Mouse (Mus musculus) skeletal muscle tissue, adult 2 months (tissue): ENCODE measurements around the gene Habp4.

Experiments
- DNase-seq: peaks from one replicate; pipeline ENCODE4 v3.0.0-alpha.2; 2012; ENCODE audit warnings: low read depth, low spot score

Habp4 gene

GRCm38 (mm10) chr13:64178000-64178399 lies 16.4 kb downstream of the Habp4 start:
- no peak for DNase-seq

GRCm38 (mm10) chr13:64178746-64179652 lies 17.4 kb downstream of the Habp4 start:
- DNase-seq: no peak

GRCm38 (mm10) chr13:64180300-64180699 lies 18.7 kb downstream of the Habp4 start:
- no peak for DNase-seq

GRCm38 (mm10) chr13:64180888-64181287 lies 19.3 kb downstream of the Habp4 start:
- peak; percentile 26 for DNase-seq

GRCm38 (mm10) chr13:64182091-64182490 lies 20.5 kb downstream of the Habp4 start:
- DNase-seq: peak; percentile 16

GRCm38 (mm10) chr13:64183583-64183982 lies 22.0 kb downstream of the Habp4 start:
- no peak for DNase-seq

- no peak for DNase-seq
Measured at GRCm38 (mm10) chr13:64184361-64184760, 22.7 kb downstream of the Habp4 start.

GRCm38 (mm10) chr13:64185176-64185575 lies 23.6 kb downstream of the Habp4 start:
- DNase-seq: no peak

GRCm38 (mm10) chr13:64185586-64185985 lies 24.0 kb downstream of the Habp4 start:
- DNase-seq: no peak

- DNase-seq: no peak
Measured at GRCm38 (mm10) chr13:64186516-64186915, 24.9 kb downstream of the Habp4 start.

- no peak for DNase-seq
Measured at GRCm38 (mm10) chr13:64187065-64187464, 25.4 kb downstream of the Habp4 start.

GRCm38 (mm10) chr13:64197899-64198298 lies 36.3 kb downstream of the Habp4 start:
- no peak for DNase-seq

- DNase-seq: no peak
Measured at GRCm38 (mm10) chr13:64198310-64198709, 36.7 kb downstream of the Habp4 start.

GRCm38 (mm10) chr13:64200911-64201310 lies 39.3 kb downstream of the Habp4 start:
- DNase-seq: no peak

- no peak for DNase-seq
Measured at GRCm38 (mm10) chr13:64204726-64205125, 43.1 kb downstream of the Habp4 start.

GRCm38 (mm10) chr13:64205186-64205585 lies 43.6 kb downstream of the Habp4 start:
- no peak for DNase-seq

GRCm38 (mm10) chr13:64208146-64208545 lies 46.5 kb downstream of the Habp4 start:
- DNase-seq: no peak

- no peak for DNase-seq
Measured at GRCm38 (mm10) chr13:64211995-64212603, 50.5 kb downstream of the Habp4 start.

GRCm38 (mm10) chr13:64214891-64215290 lies 53.3 kb downstream of the Habp4 start:
- no peak for DNase-seq

- no peak for DNase-seq
Measured at GRCm38 (mm10) chr13:64225738-64226137, 64.1 kb downstream of the Habp4 start.

GRCm38 (mm10) chr13:64226725-64227124 lies 65.1 kb downstream of the Habp4 start:
- DNase-seq: no peak

GRCm38 (mm10) chr13:64233139-64233538 lies 71.5 kb downstream of the Habp4 start:
- no peak for DNase-seq
